Mouse (Mus musculus): ENCODE measurements at regions not wholly inside any gene's neighbourhood (a gene's known extent, or its start where the extent isn't known, plus 50 kb on each side); places are given as distances from the start of the nearest gene placed in this dataset.

DNA sequence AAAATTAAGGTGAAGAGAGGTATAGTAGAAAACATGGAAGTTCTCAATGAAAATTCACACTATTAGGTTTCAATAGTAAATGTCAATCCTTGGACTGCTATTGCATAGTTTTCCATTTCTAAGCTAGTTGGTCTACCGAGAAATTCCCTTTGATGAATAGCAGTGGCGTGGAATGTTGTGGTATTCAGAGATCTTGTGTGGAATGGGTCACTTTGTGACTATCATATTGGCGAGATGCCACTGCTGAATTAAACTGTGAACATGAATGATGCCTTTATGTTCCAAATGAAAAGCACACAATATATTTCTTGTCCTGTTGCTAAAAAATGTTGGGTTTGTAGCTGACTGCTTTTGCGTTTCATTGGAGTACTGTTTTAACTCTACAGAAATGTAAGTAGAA is 54.8 kb upstream of the Lama2 start:
- TF ChIP-seq CTCF (IDR thresholded peaks at IDR 0.05; ENCODE audit: low read depth, low read length) (no peak), POLR2A (IDR thresholded peaks at IDR 0.05; ENCODE audit: extremely low read depth, insufficient read depth, low read length) (no peak)

All from liver, adult 2 months (tissue).